Mouse (Mus musculus): ENCODE data around the gene Tbc1d8.

Tbc1d8 gene

GRCm38 (mm10) chr1:39365562-39365961 is 113.0 kb downstream of the Tbc1d8 start:
- no peak for DNase-seq (ENCODE audit: low spot score in 2 of 2)

GRCm38 (mm10) chr1:39362515-39362893 is 116.1 kb downstream of the Tbc1d8 start:
- DNase-seq (ENCODE audit: low spot score in 2 of 2), result no peak

DNA sequence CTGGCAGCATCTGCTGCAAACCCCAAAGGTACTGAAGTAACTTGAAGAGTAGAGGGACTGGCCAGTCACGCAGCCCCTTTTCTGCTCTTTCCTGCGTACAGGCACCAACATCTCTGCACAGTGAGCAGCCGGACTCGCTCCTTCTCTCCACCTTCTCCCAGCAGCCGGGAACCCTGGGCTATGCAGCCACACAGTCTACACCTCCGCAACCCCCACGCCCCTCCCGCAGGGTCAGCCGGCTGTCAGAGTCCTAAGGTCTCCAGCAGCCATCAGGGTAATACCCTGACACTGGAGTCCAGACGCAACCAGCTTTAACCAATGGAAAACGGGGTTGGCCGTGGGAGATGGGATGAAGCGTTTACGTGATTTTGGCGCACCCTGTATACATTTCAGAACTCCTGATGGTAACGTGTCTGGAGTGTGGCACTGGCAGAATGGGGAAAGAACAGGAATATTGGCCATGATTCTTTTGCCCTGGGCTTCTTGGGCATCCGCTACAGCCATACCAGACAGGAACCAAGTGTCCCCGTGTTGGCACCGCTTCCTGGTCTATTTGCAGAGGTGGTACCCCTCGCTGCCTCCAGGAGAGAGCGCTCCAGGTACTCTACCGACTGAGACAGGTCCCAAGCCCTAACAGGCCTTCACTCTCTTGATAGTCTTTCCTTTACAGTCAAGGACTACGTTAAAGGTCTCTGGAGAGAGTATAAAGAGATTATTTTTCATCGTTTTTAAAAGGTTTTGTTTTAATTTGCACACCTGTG is 116.6 kb downstream of the Tbc1d8 start:
- no peak for DNase-seq (ENCODE audit: low spot score in 2 of 2)

GRCm38 (mm10) chr1:39349427-39349826 is 129.1 kb downstream of the Tbc1d8 start:
- no peak for DNase-seq (ENCODE audit: low spot score in 2 of 2)

DNA sequence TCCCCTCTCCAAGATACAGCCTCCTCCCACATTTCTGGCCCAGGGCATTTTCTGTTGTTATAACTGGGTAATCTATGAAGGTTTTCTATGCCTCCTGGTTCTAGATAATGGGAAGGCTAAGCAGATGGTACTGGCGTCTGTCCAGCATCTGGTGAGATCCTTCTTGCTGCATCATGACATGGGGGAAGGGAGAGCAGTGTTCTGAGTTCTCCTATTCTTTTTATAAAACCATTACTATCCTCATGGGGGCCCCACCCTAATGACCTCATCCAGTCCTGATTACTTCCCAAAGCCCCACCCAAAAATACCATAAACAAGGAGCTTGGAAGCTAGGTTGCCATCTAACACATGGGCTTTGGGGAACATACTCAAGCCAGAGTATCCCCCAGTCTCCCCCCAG is 129.6 kb downstream of the Tbc1d8 start:
- DNase-seq (ENCODE audit: low spot score in 2 of 2), result no peak

DNA sequence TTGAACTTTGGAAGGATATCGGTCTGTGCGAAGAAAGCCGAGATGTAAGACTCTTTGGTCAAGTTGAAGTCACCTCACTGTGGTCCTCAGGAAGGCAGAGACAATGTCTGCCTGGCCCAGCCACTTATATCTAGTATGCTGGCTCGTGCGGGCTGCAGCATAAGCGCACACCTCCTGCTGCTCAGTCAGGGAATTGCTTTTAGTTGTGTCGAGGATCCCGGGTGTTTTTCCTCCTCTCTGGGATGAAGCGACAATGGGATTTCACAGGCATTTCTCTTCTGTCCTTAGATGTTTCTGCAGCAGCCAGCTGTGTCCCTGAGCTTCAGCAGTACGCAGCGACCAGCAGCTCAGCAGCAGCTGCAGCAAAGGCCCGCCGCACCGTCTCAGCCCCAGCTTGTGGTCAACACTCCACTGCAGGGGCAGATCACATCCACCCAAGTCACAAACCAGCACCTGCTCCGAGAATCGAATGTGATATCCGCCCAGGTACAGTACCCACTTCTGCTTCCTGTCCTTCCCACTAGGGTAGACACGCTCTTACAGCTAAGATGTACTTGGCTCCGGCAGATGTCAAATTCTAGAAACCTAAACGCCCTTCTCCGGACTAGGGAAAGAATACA is 133.5 kb downstream of the Tbc1d8 start:
- DNase-seq (ENCODE audit: low spot score in 2 of 2), result no peak

DNA sequence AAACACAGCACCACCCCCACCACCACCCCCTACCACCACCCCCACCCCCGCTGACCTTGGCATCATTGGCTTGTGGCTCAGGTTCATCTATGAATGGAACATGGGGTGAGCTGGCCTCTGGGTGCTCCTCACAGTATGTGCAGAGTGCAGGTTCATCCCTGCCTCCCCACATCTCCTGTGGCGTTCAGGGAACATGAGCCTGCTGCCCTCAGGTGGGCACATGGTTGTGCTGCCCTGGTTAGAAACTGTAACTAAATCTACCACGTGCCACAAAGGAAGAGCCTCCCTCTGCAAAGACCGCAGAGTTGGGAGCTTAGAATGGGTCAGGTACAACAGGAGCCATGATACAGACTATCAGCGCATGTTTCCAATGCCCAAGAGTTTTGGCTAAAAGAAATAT is 135.3 kb downstream of the Tbc1d8 start:
- no peak for DNase-seq (ENCODE audit: low spot score in 2 of 2)

DNA sequence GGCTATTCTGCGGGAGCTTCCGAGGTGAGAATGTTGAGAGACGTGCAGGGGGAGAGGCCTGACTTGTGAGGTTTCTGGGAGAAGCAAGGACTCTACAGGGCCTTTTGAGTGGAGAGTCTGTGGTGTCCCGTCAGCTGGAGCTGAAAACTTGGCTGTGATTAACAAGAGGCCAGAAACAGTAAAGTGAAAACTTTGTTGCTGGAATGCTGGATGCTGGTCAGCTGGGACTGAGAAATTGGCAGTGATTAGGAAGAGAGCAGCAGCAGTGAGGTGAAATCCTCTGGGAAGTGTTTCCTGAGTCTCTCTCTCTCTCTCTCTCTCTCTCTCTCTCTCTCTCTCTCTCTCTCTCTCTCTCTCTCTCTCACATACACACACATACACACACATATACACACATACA is 136.7 kb downstream of the Tbc1d8 start:
- DNase-seq (ENCODE audit: low spot score in 2 of 2), result no peak

- peak; percentile 3 to 13 for DNase-seq (ENCODE audit: low spot score in 2 of 2)
These were observed 137.9 kb downstream of the Tbc1d8 start for GRCm38 (mm10) chr1:39340647-39341046.

DNA sequence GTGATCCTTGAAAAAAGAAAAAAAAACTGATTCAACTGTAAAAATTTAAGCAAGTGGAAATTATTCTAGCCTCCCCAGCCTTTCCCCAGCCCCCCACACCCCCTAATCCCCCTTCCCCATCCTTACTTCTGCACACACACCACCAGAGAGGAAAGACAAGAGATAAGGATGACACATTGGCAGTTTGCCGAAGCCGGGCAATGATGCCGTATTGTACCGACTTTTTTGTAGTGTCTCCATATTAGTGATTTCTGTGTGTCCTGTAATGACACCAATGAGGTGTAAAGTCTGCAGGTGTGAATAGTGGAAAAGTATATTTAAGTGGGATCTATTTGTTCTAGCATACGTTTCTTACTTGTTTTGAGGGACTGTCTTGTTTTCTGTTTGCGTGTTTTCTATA is 138.4 kb downstream of the Tbc1d8 start:
- DNase-seq (ENCODE audit: low spot score in 2 of 2), result no peak

DNA sequence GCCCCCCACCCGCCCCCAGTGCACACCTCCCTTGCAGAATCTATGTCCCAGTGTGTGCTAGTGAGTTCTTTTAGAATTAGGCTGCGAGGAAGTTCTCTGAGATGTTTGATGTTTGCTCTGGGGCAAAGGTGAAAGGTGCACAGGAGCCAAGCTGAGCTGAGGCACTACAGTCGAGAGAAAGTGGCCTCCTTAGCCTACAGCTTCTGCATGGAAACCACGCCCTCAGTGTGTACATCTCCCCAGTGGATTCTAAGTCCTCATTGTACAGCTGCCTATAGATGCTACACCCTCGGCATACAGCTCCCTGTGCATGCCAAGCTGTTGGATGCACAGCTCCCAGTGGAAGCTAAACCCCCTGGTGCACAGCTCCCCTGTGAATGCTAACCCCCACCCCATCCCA is 139.1 kb downstream of the Tbc1d8 start:
- DNase-seq (ENCODE audit: low spot score in 2 of 2), result no peak

DNA sequence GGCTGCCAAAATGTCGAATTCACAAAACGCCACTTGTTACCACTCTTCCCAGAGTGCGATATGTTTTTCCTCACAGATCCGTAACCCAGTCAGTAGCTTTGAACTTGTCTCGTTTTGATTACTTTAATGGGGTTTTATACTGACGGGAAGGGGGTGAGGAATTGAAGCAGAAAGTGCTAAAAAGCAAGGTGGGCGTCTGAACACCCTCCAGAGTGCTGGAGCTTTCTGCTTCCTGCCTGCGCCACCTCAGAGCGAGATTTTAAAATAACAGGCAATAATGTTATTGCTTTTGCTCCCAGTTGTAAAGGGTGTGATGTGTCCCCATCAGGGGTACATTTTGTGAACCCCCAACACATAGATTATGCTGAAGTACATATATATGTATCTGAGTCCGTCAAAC is 139.7 kb downstream of the Tbc1d8 start:
- no peak for DNase-seq (ENCODE audit: low spot score in 2 of 2)

DNA sequence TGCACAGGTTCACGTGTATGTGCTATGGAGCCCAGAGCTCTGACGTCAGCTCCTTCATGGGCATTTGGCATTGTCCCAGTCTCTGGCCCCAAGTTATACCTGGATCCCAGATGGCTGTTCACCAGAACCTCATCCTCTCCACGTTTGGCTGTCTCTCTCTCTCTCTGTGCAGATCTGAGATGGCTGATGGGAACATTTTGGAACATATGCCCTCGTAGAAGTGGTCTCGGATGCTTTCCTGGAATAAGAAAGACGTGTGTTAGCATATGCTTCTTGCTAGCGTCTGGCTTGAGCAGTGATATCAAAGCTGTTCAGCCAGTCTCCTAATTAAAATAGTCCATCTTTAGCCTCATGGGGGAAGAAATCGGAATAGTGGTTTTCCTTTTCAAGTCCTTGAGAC is 141.8 kb downstream of the Tbc1d8 start:
- no peak for DNase-seq (ENCODE audit: low spot score in 2 of 2)

DNA sequence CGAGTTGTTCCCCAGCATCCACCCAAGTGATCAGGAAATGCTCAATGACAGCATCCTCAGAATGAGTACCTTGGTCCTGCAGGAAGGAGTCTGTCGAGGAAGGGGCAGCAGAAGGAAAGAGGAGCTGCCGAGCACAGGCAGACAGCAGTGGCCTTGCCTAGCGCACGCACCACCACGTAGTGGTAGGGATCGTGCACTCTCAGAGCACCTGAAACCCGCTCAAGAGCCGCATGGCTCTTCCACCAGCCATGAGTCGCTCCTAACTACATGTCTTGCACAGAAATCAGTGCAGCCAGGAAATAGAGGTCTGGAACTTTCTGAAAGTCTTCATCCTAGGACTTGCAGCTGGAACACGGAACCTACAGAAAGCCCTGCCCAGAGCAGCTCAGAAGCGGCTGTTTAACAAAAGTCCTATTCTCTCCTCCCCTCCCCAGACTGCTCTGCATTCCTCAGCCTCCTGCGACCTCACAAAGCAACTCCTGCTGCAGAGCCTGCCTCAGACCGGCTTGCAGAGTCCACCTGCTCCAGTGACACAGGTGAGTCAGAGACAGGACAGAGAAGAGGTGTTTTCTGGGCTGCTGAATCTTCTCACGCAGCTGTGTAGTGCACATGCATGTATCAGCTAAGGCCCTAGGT is 142.9 kb downstream of the Tbc1d8 start:
- no peak for DNase-seq (ENCODE audit: low spot score in 2 of 2)

- no peak for DNase-seq (ENCODE audit: low spot score in 2 of 2)
These were observed 146.1 kb downstream of the Tbc1d8 start for GRCm38 (mm10) chr1:39332456-39332855.

- DNase-seq (ENCODE audit: low spot score in 2 of 2), result no peak
These were observed 147.5 kb downstream of the Tbc1d8 start for GRCm38 (mm10) chr1:39330857-39331594.

DNA sequence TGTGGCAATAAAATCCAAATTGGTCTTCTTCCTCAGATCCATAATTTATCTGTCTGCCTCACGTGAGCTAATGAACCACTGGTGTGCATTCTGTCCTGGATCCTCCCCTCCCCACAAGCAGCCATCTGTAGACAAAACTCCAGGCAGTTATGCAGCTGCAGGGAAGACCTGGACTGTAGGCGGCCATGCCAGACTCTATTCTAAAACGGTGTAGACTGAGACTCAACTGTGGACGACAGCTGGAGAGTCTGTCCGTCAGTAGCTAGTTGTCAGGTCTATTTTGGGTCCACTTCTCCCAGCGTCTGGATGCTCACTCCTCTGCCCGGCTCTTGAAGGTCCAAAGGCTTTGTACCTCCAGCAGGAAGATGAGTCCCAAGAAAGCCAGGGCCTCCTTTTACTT is 151.0 kb downstream of the Tbc1d8 start:
- DNase-seq (ENCODE audit: low spot score in 2 of 2), result no peak

- no peak for DNase-seq (ENCODE audit: low spot score in 2 of 2)
These were observed 153.3 kb downstream of the Tbc1d8 start for GRCm38 (mm10) chr1:39325228-39325627.

GRCm38 (mm10) chr1:39321954-39322353 is 156.6 kb downstream of the Tbc1d8 start:
- DNase-seq (ENCODE audit: low spot score in 2 of 2), result no peak

Data from natural killer cell, adult 2 months (primary cell).